Mouse (Mus musculus) spleen, postnatal 14 days (tissue): ENCODE measurements around the gene Fam89b.

Source experiments
- DNase-seq, 2 experiments: peaks; one replicate each; pipeline ENCODE4 v3.0.0; 2021 to 2022; ENCODE audit warnings: low spot score in 2 of 2

The Fam89b gene

GRCm38 (mm10) chr19:5684236-5684635 lies 45.2 kb downstream of the Fam89b start:
- DNase-seq = no peak

GRCm38 (mm10) chr19:5680432-5680831 lies 49.0 kb downstream of the Fam89b start:
- DNase-seq = no peak
